Mouse (Mus musculus) embryonic fibroblast, embryonic 13.5 days (primary cell): ENCODE data around the gene Trim15. TPM values are rescaled to one million over a fixed set of nuclear protein-coding genes. Genes with fewer than 3 reads are reported as not detected.

ENCODE experiments used
- H3K27ac ChIP-seq: 2 replicates; pipeline ENCODE4 v1.5.1; 2012; ENCODE audit warnings: low read length, control low read depth, inconsistent platforms; ENCODE audit not compliant: insufficient read depth
- H3K4me1 ChIP-seq: 2 replicates; pipeline ENCODE4 v1.6.1; 2011; ENCODE audit warnings: low read length; ENCODE audit not compliant: control insufficient read depth, insufficient read depth
- H3K4me3 ChIP-seq: 2 replicates; pipeline ENCODE4 v1.5.1; 2011; ENCODE audit warnings: mild to moderate bottlenecking, control low read depth, low read length; ENCODE audit not compliant: insufficient read depth
- CTCF ChIP-seq: IDR thresholded peaks from 2 replicates; pipeline ENCODE4 v1.5.1; 2011; ENCODE audit warnings: mild to moderate bottlenecking, control low read depth, low read length, moderate library complexity, borderline replicate concordance; ENCODE audit not compliant: insufficient read depth
- POLR2A ChIP-seq: IDR thresholded peaks from 2 replicates; pipeline ENCODE4 v1.6.1; 2011; ENCODE audit warnings: low read depth, mild to moderate bottlenecking, control low read depth, low read length, moderate library complexity
- polyA plus RNA-seq: library from polyadenylated mRNA; stranded (reverse); fragments of >200 nt; gene quantifications from 2 replicates; pipeline ENCODE4 v1.2.4, GENCODE M21; 2011; ENCODE audit warnings: low read depth; ENCODE audit not compliant: missing spikeins, insufficient read length

Trim15 gene
- not detected in 2 replicates for polyA plus RNA-seq

- Histone ChIP-seq H3K27ac (no peak within 1 kb of the TSS), H3K4me1 (no peaks in the 10 kb centered on the region), H3K4me3 (no peak within 1 kb of the TSS)
- TF ChIP-seq POLR2A (no peak), CTCF (no peak)
These were observed at the start of gene Trim15 for GRCm38 (mm10) chr17:36866719-36867527. Gene Trim15, minus strand, starts transcription at chr17:36867210.

- H3K27ac ChIP-seq = no peak overlapping the region
- H3K4me1 ChIP-seq = no peaks in the 10 kb centered on the region
- TF ChIP-seq CTCF = peak; percentile 84; the same call in 1 of the 2 replicates
- TF ChIP-seq POLR2A = no peak
- no peak overlapping the region for H3K4me3 ChIP-seq
These were observed 48.1 kb upstream of the Trim15 start for GRCm38 (mm10) chr17:36915076-36915475.

GRCm38 (mm10) chr17:36914108-36914507 lies 47.1 kb upstream of the Trim15 start:
- no peaks in the 10 kb centered on the region for H3K4me1 ChIP-seq
- H3K4me3 ChIP-seq = no peak overlapping the region
- TF ChIP-seq POLR2A (no peak), CTCF (peak; percentile 32; the same call in 1 of the 2 replicates)
- no peak overlapping the region for H3K27ac ChIP-seq

GRCm38 (mm10) chr17:36912031-36912430 lies 45.0 kb upstream of the Trim15 start:
- Histone ChIP-seq H3K4me3 (no peak overlapping the region), H3K4me1 (no peaks in the 10 kb centered on the region), H3K27ac (no peak overlapping the region)
- TF ChIP-seq POLR2A (no peak), CTCF (no peak)

- Histone ChIP-seq H3K4me1 (no peaks in the 10 kb centered on the region), H3K27ac (no peak overlapping the region), H3K4me3 (no peak overlapping the region)
- TF ChIP-seq CTCF = no peak
These were observed 42.8 kb upstream of the Trim15 start for GRCm38 (mm10) chr17:36909802-36910201.

- TF ChIP-seq CTCF (no peak), POLR2A (no peak)
These were observed 41.2 kb upstream of the Trim15 start for GRCm38 (mm10) chr17:36908235-36908634.

GRCm38 (mm10) chr17:36903651-36904050 lies 36.6 kb upstream of the Trim15 start:
- H3K4me1 ChIP-seq = no peaks in the 10 kb centered on the region
- no peak overlapping the region for H3K27ac ChIP-seq
- TF ChIP-seq CTCF (no peak), POLR2A (no peak)
- H3K4me3 ChIP-seq = no peak overlapping the region

More at GRCm38 (mm10) chr17:36908235-36908634, 41.2 kb upstream of the Trim15 start:
- H3K4me1 ChIP-seq = no peaks in the 10 kb centered on the region
- no peak overlapping the region for H3K27ac ChIP-seq
- H3K4me3 ChIP-seq = no peak overlapping the region

GRCm38 (mm10) chr17:36900691-36901090 lies 33.7 kb upstream of the Trim15 start:
- no peak overlapping the region for H3K4me3 ChIP-seq
- no peak for TF ChIP-seq CTCF
- TF ChIP-seq POLR2A = no peak
- H3K27ac ChIP-seq = no peak overlapping the region
- no peaks in the 10 kb centered on the region for H3K4me1 ChIP-seq

- Histone ChIP-seq H3K4me1 (no peaks in the 10 kb centered on the region), H3K4me3 (no peak overlapping the region), H3K27ac (no peak overlapping the region)
- no peak for TF ChIP-seq CTCF
- no peak for TF ChIP-seq POLR2A
These were observed 33.0 kb upstream of the Trim15 start for GRCm38 (mm10) chr17:36900001-36900400.

- Histone ChIP-seq H3K4me1 (no peaks in the 10 kb centered on the region), H3K27ac (no peak overlapping the region), H3K4me3 (no peak overlapping the region)
- TF ChIP-seq CTCF (no peak), POLR2A (no peak)
These were observed 32.4 kb upstream of the Trim15 start for GRCm38 (mm10) chr17:36899376-36899775.
